Mouse (Mus musculus) CH12.LX (cell line): ENCODE data around the gene Wnt9a. TPM values are rescaled to one million over a fixed set of nuclear protein-coding genes. Genes with fewer than 3 reads are reported as not detected.
A peak's percentile ranks its signal among the peaks of the same experiment; 100 is the strongest.

Experiments used
- DNase-seq: peaks from one replicate; pipeline ENCODE4 v3.0.0-alpha.2; 2013; ENCODE audit errors: extremely low read depth
- H3K27ac ChIP-seq: 2 replicates; pipeline ENCODE4 v1.5.1; 2012; ENCODE audit warnings: low read depth, mild to moderate bottlenecking, control low read depth, moderate library complexity; ENCODE audit not compliant: insufficient read depth
- H3K27me3 ChIP-seq: replicated peaks from 2 replicates; pipeline ENCODE3; 2012; ENCODE audit warnings: inconsistent platforms
- H3K36me3 ChIP-seq, 2 experiments: replicated peaks in 1 of 2; 2 replicates each; pipeline versions ENCODE3 to v1.6.1; 2012; ENCODE audit warnings: inconsistent platforms in 1 of 2, low read length in 1 of 2, mild to moderate bottlenecking in 1 of 2, mixed read lengths in 1 of 2, moderate library complexity in 1 of 2; ENCODE audit not compliant: control insufficient read depth in 1 of 2, insufficient read depth in 1 of 2
- H3K4me1 ChIP-seq, 2 experiments: 2 replicates each; pipeline ENCODE4 v1.6.1; 2012; ENCODE audit warnings: inconsistent platforms in 1 of 2, moderate library complexity in 1 of 2; ENCODE audit not compliant: insufficient read depth in 2 of 2, control insufficient read depth in 1 of 2
- H3K4me2 ChIP-seq: 2 replicates; pipeline ENCODE4 v1.6.1; 2012; ENCODE audit warnings: low read depth, mild to moderate bottlenecking, control low read depth; ENCODE audit not compliant: poor library complexity, insufficient read depth, severe bottlenecking
- H3K4me3 ChIP-seq, 3 experiments: fragments of 150-350 bp in 1 of 3; sonication (generic) in 1 of 3; replicated peaks in 1 of 3; 2 replicates each; pipeline versions ENCODE3 to v1.5.1; 2011 to 2012; ENCODE audit warnings: low read depth in 2 of 3, low read length in 2 of 3, mild to moderate bottlenecking in 2 of 3, moderate library complexity in 2 of 3, control low read depth in 1 of 3, improper control_type of control experiment in 1 of 3, inconsistent platforms in 1 of 3, mixed read lengths in 1 of 3; ENCODE audit not compliant: poor library complexity in 1 of 3
- H3K79me2 ChIP-seq: replicated peaks from 2 replicates; pipeline ENCODE4 v1.6.1; 2012; ENCODE audit warnings: mild to moderate bottlenecking, moderate library complexity; ENCODE audit not compliant: control insufficient read depth, poor library complexity, insufficient read depth, severe bottlenecking; ENCODE audit errors: extremely low read depth
- H3K9ac ChIP-seq: 2 replicates; pipeline ENCODE4 v1.6.1; 2012; ENCODE audit warnings: low read depth, mild to moderate bottlenecking, control low read depth, moderate library complexity; ENCODE audit not compliant: insufficient read depth
- H3K9me3 ChIP-seq: replicated peaks from 2 replicates; pipeline ENCODE3; 2012; ENCODE audit warnings: low read length, inconsistent platforms, mixed read lengths
- BHLHE40 ChIP-seq: IDR thresholded peaks from 2 replicates; pipeline ENCODE4 v1.6.1; 2011; ENCODE audit warnings: mild to moderate bottlenecking, low read depth, low read length, improper control_type of control experiment
- CTCF ChIP-seq, 2 experiments: IDR thresholded peaks in 1 of 2; conservative IDR thresholded peaks in 1 of 2; 2 replicates each; pipeline ENCODE4 v1.5.1; 2011 to 2012; ENCODE audit warnings: low read depth in 2 of 2, low read length in 2 of 2, improper control_type of control experiment in 1 of 2, inconsistent platforms in 1 of 2, mild to moderate bottlenecking in 1 of 2, moderate library complexity in 1 of 2
- EP300 ChIP-seq: IDR thresholded peaks from 2 replicates; pipeline ENCODE4 v1.6.1; 2011; ENCODE audit warnings: low read length, improper control_type of control experiment
- GABPA ChIP-seq: IDR thresholded peaks from 2 replicates; pipeline ENCODE4 v1.6.1; 2012; ENCODE audit warnings: low read depth, low read length, improper control_type of control experiment, inconsistent platforms; ENCODE audit not compliant: insufficient replicate concordance
- IRF4 ChIP-seq: IDR thresholded peaks from 2 replicates; pipeline ENCODE4 v1.6.1; 2014; ENCODE audit warnings: low read depth, mild to moderate bottlenecking, inconsistent platforms, low read length, improper control_type of control experiment
- JUND ChIP-seq: conservative IDR thresholded peaks from 2 replicates; pipeline ENCODE4 v1.6.1; 2011; ENCODE audit warnings: low read depth, low read length, improper control_type of control experiment
- KAT2A ChIP-seq: IDR thresholded peaks from 2 replicates; pipeline ENCODE4 v1.6.1; 2012; ENCODE audit warnings: low read length, improper control_type of control experiment, inconsistent platforms; ENCODE audit not compliant: insufficient replicate concordance
- MAX ChIP-seq: IDR thresholded peaks from 2 replicates; pipeline ENCODE4 v1.6.1; 2011; ENCODE audit warnings: low read length, improper control_type of control experiment
- MAZ ChIP-seq: IDR thresholded peaks from 2 replicates; pipeline ENCODE4 v1.6.1; 2012; ENCODE audit warnings: low read depth, mild to moderate bottlenecking, inconsistent platforms, low read length, improper control_type of control experiment, moderate library complexity
- MEF2A ChIP-seq: IDR thresholded peaks from 2 replicates; pipeline ENCODE4 v1.6.1; 2014; ENCODE audit warnings: low read depth, mild to moderate bottlenecking, inconsistent platforms, low read length, improper control_type of control experiment, borderline replicate concordance
- MXI1 ChIP-seq: IDR thresholded peaks from 2 replicates; pipeline ENCODE4 v1.6.1; 2011; ENCODE audit warnings: mild to moderate bottlenecking, low read depth, low read length, improper control_type of control experiment
- NELFE ChIP-seq: IDR thresholded peaks from 2 replicates; pipeline ENCODE4 v1.6.1; 2011; ENCODE audit warnings: low read depth, low read length, improper control_type of control experiment
- RAD21 ChIP-seq: IDR thresholded peaks from 2 replicates; pipeline ENCODE4 v1.6.1; 2011; ENCODE audit warnings: low read depth, mild to moderate bottlenecking, low read length, improper control_type of control experiment, moderate library complexity
- SMC3 ChIP-seq: IDR thresholded peaks from 2 replicates; pipeline ENCODE4 v1.6.1; 2011; ENCODE audit warnings: low read depth, low read length, improper control_type of control experiment
- TCF12 ChIP-seq: IDR thresholded peaks from 2 replicates; pipeline ENCODE4 v1.6.1; 2014; ENCODE audit warnings: low read depth, mild to moderate bottlenecking, inconsistent platforms, low read length, improper control_type of control experiment
- USF2 ChIP-seq: conservative IDR thresholded peaks from 2 replicates; pipeline ENCODE4 v1.6.1; 2011; ENCODE audit warnings: low read depth, low read length, improper control_type of control experiment
- ZC3H11A ChIP-seq: IDR thresholded peaks from 2 replicates; pipeline ENCODE4 v1.6.1; 2012; ENCODE audit warnings: low read depth, mild to moderate bottlenecking, inconsistent platforms, low read length, improper control_type of control experiment
- ZKSCAN1 ChIP-seq: IDR thresholded peaks from 2 replicates; pipeline ENCODE4 v1.6.1; 2012; ENCODE audit warnings: low read depth, inconsistent platforms, low read length, improper control_type of control experiment, borderline replicate concordance
- ZNF384 ChIP-seq: IDR thresholded peaks from 2 replicates; pipeline ENCODE4 v1.6.1; 2012; ENCODE audit warnings: low read depth, low read length, improper control_type of control experiment, inconsistent platforms
- dilution Hi-C: fragments of 300-500 bp; cut with MboI; formaldehyde crosslinking; loops from 2 replicates; pipeline ENCODE4 v1.14.3; 2020; ENCODE audit warnings: low sequenced_read_pairs; ENCODE audit not compliant: extremely low pct_unique_long_range_greater_than_20kb, extremely low pct_ligation_motif_present
- in situ Hi-C: fragments of 300-500 bp; cut with MboI; formaldehyde crosslinking; loops from 3 replicates; pipeline ENCODE4 v1.14.3; 2019; ENCODE audit warnings: low sequenced_read_pairs, low pct_ligation_motif_present, low pct_unique_long_range_greater_than_20kb, mixed read lengths
- polyA plus RNA-seq: library from polyadenylated mRNA; unstranded; fragments of >175 nt; gene quantifications from 2 replicates; pipeline ENCODE4 v1.2.1, GENCODE M21; 2012; ENCODE audit warnings: low read depth; ENCODE audit not compliant: insufficient read length
- total RNA-seq, 2 experiments: library from RNA; depleted of rRNA; stranded (reverse); fragments of 300-350 nt in 1 of 2; fragments of >200 nt in 1 of 2; gene quantifications; 2 replicates each; pipeline ENCODE4 v1.2.3; 2012 to 2014

The Wnt9a gene
- total and polyA plus RNA-seq, 3 experiments = not detected

DNA sequence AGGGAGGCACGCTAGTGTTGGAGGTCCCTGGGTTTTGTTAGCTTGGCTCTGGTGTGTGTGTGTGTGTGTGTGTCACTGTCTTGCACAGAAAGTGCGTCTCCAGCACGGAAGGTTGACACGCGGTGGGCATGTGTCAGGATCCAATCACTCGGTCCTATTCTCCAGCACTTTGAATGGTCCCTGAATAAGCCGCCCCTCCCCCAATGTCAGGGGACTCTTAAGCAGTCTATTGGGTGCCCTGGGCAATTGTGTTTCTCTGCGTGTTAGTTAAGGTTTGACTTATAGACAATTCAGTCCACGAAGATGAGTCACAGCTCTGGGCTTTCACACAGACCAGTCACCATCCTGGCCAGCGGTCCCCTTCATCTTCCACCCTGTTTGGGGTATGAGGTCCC lies 910 bp upstream of the Wnt9a start:
- Histone ChIP-seq H3K4me2 (no peak overlapping the region), H3K79me2 (no peaks in the 10 kb centered on the region), H3K4me1 (peaks cover 0 to 2% of the 10 kb centered on the region in 2 experiments; a peak in 1 of 4 replicates), H3K27ac (no peak overlapping the region), H3K4me3 (no peak overlapping the region), H3K9me3 (peaks cover 13% of the 10 kb centered on the region), H3K36me3 (no peaks in the 10 kb centered on the region), H3K9ac (no peak overlapping the region), H3K27me3 (peaks cover 86% of the 10 kb centered on the region)
- in situ Hi-C loops = no loop called here
- TF ChIP-seq MAX (no peak), GABPA (no peak), ZC3H11A (no peak), TCF12 (no peak), MAZ (no peak), RAD21 (no peak), ZKSCAN1 (no peak), BHLHE40 (no peak), EP300 (no peak), NELFE (no peak), USF2 (no peak), JUND (no peak), ZNF384 (no peak), MEF2A (no peak)
- dilution Hi-C loops = no loop called here
- DNase-seq = no peak

GRCm38 (mm10) chr11:59307422-59308163 lies 865 bp downstream of the Wnt9a start:
- H3K9ac ChIP-seq = no peak overlapping the region
- no peak overlapping the region for H3K4me2 ChIP-seq
- dilution Hi-C loops = no loop called here
- H3K9me3 ChIP-seq = peaks cover 13% of the 10 kb centered on the region
- no peak overlapping the region for H3K27ac ChIP-seq
- H3K4me1 ChIP-seq = peaks cover 0 to 2% of the 10 kb centered on the region in 2 experiments; a peak in 1 of 4 replicates
- H3K36me3 ChIP-seq = no peaks in the 10 kb centered on the region
- TF ChIP-seq ZC3H11A (0 out of 2 replicates have a peak, but pooled peaks have one; percentile 13), KAT2A (no peak), IRF4 (no peak), SMC3 (peak; percentile 79), MXI1 (no peak), RAD21 (peak; percentile 73), MAX (no peak), CTCF (conservative IDR thresholded peaks at IDR 0.05 in 1 of 2, IDR thresholded peaks at IDR 0.05 in 1 of 2; ENCODE audit: low read depth in 2 of 2, low read length in 2 of 2) (peak in 1 of 2 experiments; percentile 82; a peak in 2 of 4 replicates)
- DNase-seq = no peak
- peaks cover 93% of the 10 kb centered on the region for H3K27me3 ChIP-seq
- no peak overlapping the region for H3K4me3 ChIP-seq
- no peaks in the 10 kb centered on the region for H3K79me2 ChIP-seq
- in situ Hi-C loops = no loop called here
